Mouse (Mus musculus): ENCODE data around the gene Zmiz1. TPM values are rescaled to one million over a fixed set of nuclear protein-coding genes. Genes with fewer than 3 reads are reported as not detected.

Zmiz1 gene
- total RNA-seq, 2 experiments from 2014 or later, result 87.7 to 99.3 TPM

GRCm38 (mm10) chr14:25470224-25470805 lies 11.3 kb downstream of the Zmiz1 start:
- no peak for TF ChIP-seq CTCF (conservative IDR thresholded peaks at IDR 0.05)
- DNase-seq (ENCODE audit: low spot score in 2 of 2), result no peak
- Histone ChIP-seq H3K27ac (no peak overlapping the region), H3K4me3 (no peak overlapping the region)

DNA sequence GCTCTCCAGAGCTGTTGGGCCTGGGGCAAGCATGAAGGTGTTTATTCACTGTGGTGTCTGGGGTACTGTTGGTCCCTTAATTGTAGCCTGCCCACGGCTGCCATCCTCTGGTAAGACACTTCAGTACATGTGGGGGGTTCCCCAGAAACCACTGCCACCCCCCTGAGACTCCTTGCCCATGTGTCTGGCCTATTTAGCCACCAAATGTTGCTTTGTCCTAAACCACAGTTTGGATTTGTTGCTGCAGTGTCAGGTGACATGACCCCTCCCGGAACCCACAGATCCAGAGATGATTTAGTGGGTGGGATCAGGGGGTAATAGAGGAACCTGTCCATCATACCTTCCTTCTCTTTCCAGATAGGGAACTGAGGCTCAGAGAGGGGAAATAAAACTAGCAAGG lies 12.1 kb downstream of the Zmiz1 start:
- Histone ChIP-seq H3K4me3 (no peak overlapping the region), H3K27ac (no peak overlapping the region)
- TF ChIP-seq CTCF (conservative IDR thresholded peaks at IDR 0.05), result peak; percentile 36
- DNase-seq (ENCODE audit: low spot score in 2 of 2), result no peak

DNA sequence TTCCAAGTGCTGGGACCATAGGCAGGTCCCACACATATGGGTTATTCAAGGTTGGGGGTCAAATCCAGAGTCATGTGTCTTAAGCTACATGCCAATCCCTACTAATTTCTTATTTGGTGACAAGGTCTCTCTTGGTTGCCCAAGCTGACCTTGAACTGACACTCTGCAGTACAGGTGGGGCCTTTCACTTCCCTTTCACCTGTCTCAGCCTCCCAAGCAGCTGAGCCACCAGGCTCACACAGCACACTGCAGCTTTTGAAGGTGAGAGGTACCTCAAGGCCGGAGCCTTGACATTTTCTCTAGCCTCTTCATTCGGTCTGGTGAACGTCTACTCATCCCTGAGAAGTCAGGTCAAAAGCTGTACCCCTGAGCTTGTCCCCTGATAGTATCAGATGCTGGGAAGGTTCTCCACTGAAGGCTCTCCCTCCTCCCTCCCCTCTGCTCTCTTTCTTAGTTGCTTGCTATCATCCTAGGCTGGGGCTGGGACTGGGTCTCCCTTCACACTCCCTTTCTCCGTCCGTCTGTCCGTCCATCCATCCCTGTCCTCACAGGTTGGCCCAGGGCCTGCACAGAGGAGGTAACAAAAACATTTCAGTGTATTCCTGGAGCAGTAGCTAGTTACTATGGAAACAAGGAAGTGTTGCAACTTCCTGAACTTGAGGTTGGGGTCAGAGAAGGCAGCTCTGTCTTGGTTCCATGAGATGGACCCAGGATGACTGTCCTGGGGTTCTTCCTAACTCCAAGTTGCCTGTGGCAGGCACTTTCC lies 13.3 kb downstream of the Zmiz1 start:
- Histone ChIP-seq H3K4me3 (no peak overlapping the region), H3K27ac (peak overlapping the region; percentile 36; the same call in 1 of the 2 replicates)
- DNase-seq (ENCODE audit: low spot score in 2 of 2), result no peak
- TF ChIP-seq CTCF (conservative IDR thresholded peaks at IDR 0.05), result no peak

GRCm38 (mm10) chr14:25472981-25473649 lies 14.1 kb downstream of the Zmiz1 start:
- H3K27ac ChIP-seq, result peak overlapping the region; percentile 36; the same call in 1 of the 2 replicates
- no peak for DNase-seq (ENCODE audit: low spot score in 2 of 2)
- no peak for TF ChIP-seq CTCF (conservative IDR thresholded peaks at IDR 0.05)

GRCm38 (mm10) chr14:25474017-25474416 lies 15.0 kb downstream of the Zmiz1 start:
- no peak for DNase-seq (ENCODE audit: low spot score in 2 of 2)
- Histone ChIP-seq H3K27ac (no peak overlapping the region), H3K4me3 (no peak overlapping the region)
- TF ChIP-seq CTCF (conservative IDR thresholded peaks at IDR 0.05), result no peak

More at GRCm38 (mm10) chr14:25472981-25473649, 14.1 kb downstream of the Zmiz1 start:
- no peak overlapping the region for H3K4me3 ChIP-seq

- no peak for DNase-seq (ENCODE audit: low spot score in 2 of 2)
- no peak overlapping the region for H3K4me3 ChIP-seq
- no peak for TF ChIP-seq CTCF (conservative IDR thresholded peaks at IDR 0.05)
- H3K27ac ChIP-seq, result no peak overlapping the region
Observed at GRCm38 (mm10) chr14:25474732-25475131, 15.7 kb downstream of the Zmiz1 start.

DNA sequence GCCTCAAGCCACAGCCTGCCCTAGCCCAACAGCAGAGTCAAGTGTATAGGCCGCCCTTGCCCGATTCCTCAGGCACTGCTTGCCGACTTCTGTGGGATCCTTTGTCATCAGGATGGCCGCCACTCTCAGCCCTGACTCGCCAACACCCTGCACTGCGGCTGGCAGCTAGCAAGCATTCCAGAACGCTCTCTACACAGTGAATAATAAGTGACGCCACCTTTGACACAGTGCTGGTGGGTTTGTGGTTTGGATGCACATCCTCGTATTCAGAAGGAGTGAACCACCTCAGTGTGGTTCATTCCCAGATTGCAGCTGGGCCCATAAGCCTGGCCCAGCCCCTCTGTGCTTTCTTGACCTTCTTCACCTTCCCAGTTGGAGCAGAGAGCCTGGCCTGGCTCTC lies 17.1 kb downstream of the Zmiz1 start:
- H3K4me3 ChIP-seq, result no peak overlapping the region
- no peak for TF ChIP-seq CTCF (conservative IDR thresholded peaks at IDR 0.05)
- H3K27ac ChIP-seq, result 0 out of 2 replicates have a peak overlapping the region, but pooled peaks have one; percentile 10
- no peak for DNase-seq (ENCODE audit: low spot score in 2 of 2)

GRCm38 (mm10) chr14:25476453-25476852 lies 17.5 kb downstream of the Zmiz1 start:
- DNase-seq (ENCODE audit: low spot score in 2 of 2), result no peak
- 0 out of 2 replicates have a peak overlapping the region, but pooled peaks have one; percentile 10 for H3K27ac ChIP-seq

DNA sequence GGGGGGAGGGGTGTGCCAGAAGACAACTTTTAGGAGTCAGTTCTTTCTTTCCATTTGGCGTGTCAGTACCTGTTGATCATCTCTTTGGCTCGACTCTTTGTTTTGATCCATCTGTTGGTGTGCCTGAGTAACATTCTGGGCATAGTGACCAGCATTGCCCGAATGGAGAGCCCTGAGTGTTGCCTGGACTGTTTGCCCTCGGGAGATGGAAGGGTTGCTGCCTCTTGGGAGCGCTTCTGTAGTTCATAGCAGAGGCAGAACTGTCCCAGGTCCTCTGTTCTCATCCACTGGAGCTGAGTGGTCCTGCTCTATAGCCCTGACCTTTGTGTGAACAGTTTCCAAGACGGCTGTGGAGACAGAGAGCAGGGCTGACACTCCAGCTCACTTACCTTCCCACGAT lies 18.3 kb downstream of the Zmiz1 start:
- TF ChIP-seq CTCF (conservative IDR thresholded peaks at IDR 0.05), result no peak
- no peak overlapping the region for H3K27ac ChIP-seq

More at GRCm38 (mm10) chr14:25476453-25476852, 17.5 kb downstream of the Zmiz1 start:
- TF ChIP-seq CTCF (conservative IDR thresholded peaks at IDR 0.05), result no peak
- no peak overlapping the region for H3K4me3 ChIP-seq

GRCm38 (mm10) chr14:25478257-25478656 lies 19.3 kb downstream of the Zmiz1 start:
- no peak for TF ChIP-seq CTCF (conservative IDR thresholded peaks at IDR 0.05)
- peak overlapping the region; percentile 6; the same call in 1 of the 2 replicates for H3K27ac ChIP-seq
- no peak for DNase-seq (ENCODE audit: low spot score in 2 of 2)
- H3K4me3 ChIP-seq, result no peak overlapping the region

More for the DNA sequence above, 18.3 kb downstream of the Zmiz1 start:
- DNase-seq (ENCODE audit: low spot score in 2 of 2), result no peak
- H3K4me3 ChIP-seq, result no peak overlapping the region

GRCm38 (mm10) chr14:25478755-25479154 lies 19.8 kb downstream of the Zmiz1 start:
- no peak for DNase-seq (ENCODE audit: low spot score in 2 of 2)
- peak overlapping the region; percentile 47; the same call in 1 of the 2 replicates for H3K27ac ChIP-seq
- TF ChIP-seq CTCF (conservative IDR thresholded peaks at IDR 0.05), result peak; percentile 15; the same call in 1 of the 2 replicates
- no peak overlapping the region for H3K4me3 ChIP-seq

DNA sequence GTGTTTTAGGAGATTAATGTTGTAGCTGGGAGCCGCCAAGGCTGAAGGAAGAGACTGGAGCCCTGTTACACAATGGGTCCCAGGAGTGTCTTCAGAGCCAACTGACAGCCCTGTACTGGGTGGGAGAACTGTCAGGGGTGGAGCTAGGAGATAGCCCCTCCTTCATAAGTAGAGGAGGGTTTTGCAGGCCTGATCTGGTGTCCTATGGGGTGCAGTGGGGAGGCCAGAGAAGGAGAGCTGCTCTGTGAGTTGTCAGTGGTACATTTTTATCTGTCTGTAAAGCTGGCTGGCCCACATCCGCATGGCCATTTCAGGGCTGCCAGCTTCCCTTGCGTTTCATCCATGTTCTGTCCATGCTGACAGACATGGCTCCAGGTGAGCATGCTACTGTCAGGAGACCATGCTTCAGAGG lies 20.9 kb downstream of the Zmiz1 start:
- no peak overlapping the region for H3K4me3 ChIP-seq
- no peak for DNase-seq (ENCODE audit: low spot score in 2 of 2)
- TF ChIP-seq CTCF (conservative IDR thresholded peaks at IDR 0.05), result no peak
- no peak overlapping the region for H3K27ac ChIP-seq

DNA sequence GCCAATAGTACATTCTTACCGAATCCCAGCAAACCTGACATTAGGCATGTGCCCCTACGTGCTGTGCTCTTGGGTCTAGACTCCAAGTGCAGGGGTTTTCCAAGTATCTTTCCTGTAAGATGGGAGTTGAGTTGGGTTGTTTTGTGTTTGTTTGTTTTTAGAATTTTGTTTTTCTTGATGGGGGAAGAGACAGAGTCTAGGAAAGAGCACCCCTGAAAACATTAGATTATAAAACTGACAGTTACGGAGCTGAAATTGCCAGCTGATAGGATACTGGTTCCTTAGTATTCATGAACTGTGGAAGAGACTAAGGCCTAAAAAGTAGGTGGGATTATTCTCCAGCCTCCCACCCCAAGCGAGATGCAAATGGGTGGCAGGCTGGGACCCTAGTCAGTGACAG lies 21.5 kb downstream of the Zmiz1 start:
- DNase-seq (ENCODE audit: low spot score in 2 of 2), result no peak
- H3K27ac ChIP-seq, result peak overlapping the region; percentile 67
- H3K4me3 ChIP-seq, result no peak overlapping the region
- no peak for TF ChIP-seq CTCF (conservative IDR thresholded peaks at IDR 0.05)

Measured in layer of hippocampus, adult 2 months (tissue).